Mouse (Mus musculus) limb, embryonic 15.5 days (tissue): ENCODE measurements around the gene Zdhhc22. TPM values are rescaled to one million over a fixed set of nuclear protein-coding genes. Genes with fewer than 3 reads are reported as not detected.

ENCODE experiments used
- ATAC-seq: fragments of 200-750 bp; cut with Nextera tagmentation; 2 replicates; pipeline ENCODE4 v1.8.0; 2017; ENCODE audit warnings: low read depth, moderate TSS enrichment; ENCODE audit not compliant: insufficient number of reproducible peaks, low FRiP score, low TSS enrichment
- H3K27ac ChIP-seq: fragments of 300-500 bp; sonication (generic); 2 replicates; pipeline ENCODE4 v1.5.1; 2015; ENCODE audit warnings: moderate library complexity, mild to moderate bottlenecking, inconsistent platforms
- H3K27me3 ChIP-seq: fragments of 300-500 bp; sonication (generic); 2 replicates; pipeline ENCODE4 v1.6.1; 2015; ENCODE audit warnings: inconsistent platforms
- H3K36me3 ChIP-seq: fragments of 300-500 bp; sonication (generic); 2 replicates; pipeline ENCODE4 v1.6.1; 2015; ENCODE audit warnings: inconsistent platforms
- H3K4me1 ChIP-seq: fragments of 300-500 bp; sonication (generic); 2 replicates; pipeline ENCODE4 v1.6.1; 2015; ENCODE audit warnings: inconsistent platforms
- H3K4me2 ChIP-seq: fragments of 300-500 bp; sonication (generic); 2 replicates; pipeline ENCODE4 v1.6.1; 2015; ENCODE audit warnings: mild to moderate bottlenecking, inconsistent platforms
- H3K4me3 ChIP-seq: fragments of 300-500 bp; sonication (generic); 2 replicates; pipeline ENCODE4 v1.5.1; 2015; ENCODE audit warnings: mild to moderate bottlenecking, inconsistent platforms
- H3K9ac ChIP-seq: fragments of 300-500 bp; sonication (generic); 2 replicates; pipeline ENCODE4 v1.6.1; 2015; ENCODE audit warnings: inconsistent platforms
- H3K9me3 ChIP-seq: fragments of 300-500 bp; sonication (generic); 2 replicates; pipeline ENCODE4 v1.6.1; 2016; ENCODE audit warnings: inconsistent platforms
- WGBS: fragments of 180-500 bp; shearing (Covaris S2); methylation state at CpG from one replicate; pipeline ENCODE4 v1.1.7; 2015; 5-methylcytosine and 5-hydroxymethylcytosine counted together
- polyA plus RNA-seq: library from polyadenylated mRNA; unstranded; fragments of >200 nt; fragmentation: Nextera tagmentation; extraction: Ambion mirVana; gene quantifications from 2 replicates; pipeline ENCODE4 v1.2.1, GENCODE M21; 2015

Gene Zdhhc22
- polyA plus RNA-seq, 1 experiment from 2014 or later: not detected

DNA sequence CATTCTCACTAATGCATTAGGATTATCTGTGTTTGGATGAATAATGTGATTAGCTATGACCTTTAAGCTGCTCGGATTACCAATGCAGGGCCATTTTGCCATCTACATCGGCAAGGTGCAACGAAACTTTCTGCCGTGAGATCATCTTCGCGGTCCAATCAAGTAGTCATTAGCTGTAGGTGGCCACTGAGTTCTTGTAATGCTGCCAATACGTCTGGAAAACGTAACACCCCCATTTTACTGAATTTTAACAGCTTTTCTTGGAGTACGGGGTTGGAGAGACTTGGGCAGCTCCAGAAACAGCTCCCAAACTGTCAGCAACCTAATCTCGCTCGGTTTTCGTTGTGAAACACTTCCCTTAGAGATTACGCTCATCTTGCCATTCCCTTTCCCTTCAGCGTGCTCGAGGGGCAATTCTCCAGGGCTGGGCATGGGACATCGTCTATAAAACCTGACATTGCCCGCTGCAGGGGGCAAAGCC is 43.9 kb downstream of the Zdhhc22 start:
- ATAC-seq: no peak
- WGBS: 1% methylated on average over 17 of the region's 17 CpGs

DNA sequence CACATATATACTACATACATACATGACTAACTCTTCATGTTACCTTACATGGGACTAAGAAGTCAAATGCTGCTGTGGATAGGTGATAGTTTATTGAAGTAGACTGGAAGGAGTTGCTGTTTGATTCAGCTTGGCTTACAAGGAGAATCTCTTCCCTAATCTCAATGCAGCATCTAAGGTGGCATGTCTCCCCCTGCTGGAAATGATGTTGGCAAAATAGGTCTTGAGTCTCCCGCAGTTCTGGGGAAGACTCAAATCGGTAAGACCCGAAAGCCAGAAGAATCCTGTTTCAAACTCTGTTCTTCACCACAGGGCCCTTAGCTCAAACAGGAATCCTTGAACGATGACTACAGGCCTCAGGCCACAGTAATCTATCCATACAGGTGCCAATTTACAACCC is 45.1 kb downstream of the Zdhhc22 start:
- Histone ChIP-seq H3K9ac (no peak overlapping the region), H3K4me1 (peaks cover 26% of the 10 kb centered on the region), H3K9me3 (no peaks in the 10 kb centered on the region), H3K27me3 (no peaks in the 10 kb centered on the region), H3K4me3 (no peak overlapping the region), H3K4me2 (no peak overlapping the region), H3K36me3 (no peaks in the 10 kb centered on the region), H3K27ac (no peak overlapping the region)
- ATAC-seq: no peak
- under 1% methylated on average over 4 of the region's 4 CpGs for WGBS

More for the DNA sequence above, 43.9 kb downstream of the Zdhhc22 start:
- peak overlapping the region; percentile 97 for H3K27ac ChIP-seq
- H3K4me2 ChIP-seq: peak overlapping the region; percentile 80
- H3K27me3 ChIP-seq: no peaks in the 10 kb centered on the region
- no peaks in the 10 kb centered on the region for H3K9me3 ChIP-seq
- peak overlapping the region; percentile 64 for H3K4me3 ChIP-seq
- H3K36me3 ChIP-seq: 0 out of 2 replicates have a peak, but pooled peaks cover 2% of the 10 kb centered on the region
- H3K9ac ChIP-seq: peak overlapping the region; percentile 70
- peaks cover 26% of the 10 kb centered on the region for H3K4me1 ChIP-seq

- H3K9ac ChIP-seq: no peak overlapping the region
- peaks cover 14% of the 10 kb centered on the region for H3K4me1 ChIP-seq
- 90% methylated on average over 8 of the region's 8 CpGs for WGBS
- no peaks in the 10 kb centered on the region for H3K27me3 ChIP-seq
- no peak overlapping the region for H3K4me3 ChIP-seq
- H3K27ac ChIP-seq: no peak overlapping the region
- no peaks in the 10 kb centered on the region for H3K9me3 ChIP-seq
- no peak overlapping the region for H3K4me2 ChIP-seq
- H3K36me3 ChIP-seq: no peaks in the 10 kb centered on the region
- ATAC-seq: no peak
Measured at GRCm38 (mm10) chr12:86943421-86943820, 46.8 kb downstream of the Zdhhc22 start.

DNA sequence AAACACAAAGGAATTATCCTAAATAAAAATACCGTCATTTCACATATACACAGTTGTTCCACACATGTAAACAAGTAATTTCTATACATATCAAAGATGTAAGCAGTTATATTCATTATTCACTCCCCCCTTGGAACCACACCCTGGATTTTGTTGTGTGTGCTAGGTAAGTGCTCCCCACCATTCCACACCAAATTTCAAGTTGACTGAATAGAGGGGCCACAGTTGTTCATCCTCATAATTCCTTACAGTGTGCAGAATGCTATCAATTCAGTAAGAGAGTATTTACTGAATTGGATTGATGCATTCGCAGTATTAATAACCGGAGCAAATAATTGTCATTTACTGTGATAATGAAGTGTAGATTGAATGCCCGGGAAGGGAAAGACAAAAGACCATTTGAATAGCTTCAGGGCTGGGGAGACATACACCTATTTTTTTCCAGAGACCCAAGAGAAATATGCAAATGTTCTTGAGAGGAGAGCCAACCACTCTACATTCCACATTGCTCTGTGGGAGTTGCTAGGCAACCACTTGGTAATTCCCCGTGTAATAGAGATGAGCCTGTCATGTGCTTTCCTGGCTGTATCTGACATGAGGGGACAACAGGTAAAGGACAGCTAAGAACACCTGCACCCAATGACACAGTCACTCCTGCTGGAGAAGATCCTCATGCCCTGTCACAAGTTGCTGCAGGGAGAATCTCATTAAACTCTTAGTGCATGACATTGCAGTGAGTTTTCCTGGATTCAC is 48.3 kb downstream of the Zdhhc22 start:
- H3K9ac ChIP-seq: no peak overlapping the region
- 57% methylated on average over 5 of the region's 5 CpGs for WGBS
- H3K27me3 ChIP-seq: no peaks in the 10 kb centered on the region
- H3K9me3 ChIP-seq: no peaks in the 10 kb centered on the region
- H3K4me2 ChIP-seq: no peak overlapping the region
- no peak for ATAC-seq
- no peak overlapping the region for H3K27ac ChIP-seq
- no peak overlapping the region for H3K4me3 ChIP-seq
- no peaks in the 10 kb centered on the region for H3K36me3 ChIP-seq
- H3K4me1 ChIP-seq: peaks cover 6% of the 10 kb centered on the region; the same call in 1 of the 2 replicates

- Histone ChIP-seq H3K9ac (no peak overlapping the region), H3K4me1 (peaks cover 4% of the 10 kb centered on the region; the same call in 1 of the 2 replicates), H3K27me3 (no peaks in the 10 kb centered on the region), H3K36me3 (no peaks in the 10 kb centered on the region), H3K4me3 (no peak overlapping the region), H3K4me2 (no peak overlapping the region), H3K9me3 (no peaks in the 10 kb centered on the region), H3K27ac (no peak overlapping the region)
- ATAC-seq: no peak
- WGBS: 44% methylated on average over 11 of the region's 11 CpGs
Measured at GRCm38 (mm10) chr12:86941173-86941572, 49.1 kb downstream of the Zdhhc22 start.

- no peaks in the 10 kb centered on the region for H3K9me3 ChIP-seq
- 74% methylated on average over 9 of the region's 9 CpGs for WGBS
- H3K4me1 ChIP-seq: no peaks in the 10 kb centered on the region; the same call in 1 of the 2 replicates
- no peak for ATAC-seq
- H3K4me2 ChIP-seq: no peak overlapping the region
- no peak overlapping the region for H3K9ac ChIP-seq
- no peaks in the 10 kb centered on the region for H3K36me3 ChIP-seq
- no peak overlapping the region for H3K27ac ChIP-seq
- no peak overlapping the region for H3K4me3 ChIP-seq
- no peaks in the 10 kb centered on the region for H3K27me3 ChIP-seq
Measured at GRCm38 (mm10) chr12:86938571-86938970, 51.7 kb downstream of the Zdhhc22 start.

DNA sequence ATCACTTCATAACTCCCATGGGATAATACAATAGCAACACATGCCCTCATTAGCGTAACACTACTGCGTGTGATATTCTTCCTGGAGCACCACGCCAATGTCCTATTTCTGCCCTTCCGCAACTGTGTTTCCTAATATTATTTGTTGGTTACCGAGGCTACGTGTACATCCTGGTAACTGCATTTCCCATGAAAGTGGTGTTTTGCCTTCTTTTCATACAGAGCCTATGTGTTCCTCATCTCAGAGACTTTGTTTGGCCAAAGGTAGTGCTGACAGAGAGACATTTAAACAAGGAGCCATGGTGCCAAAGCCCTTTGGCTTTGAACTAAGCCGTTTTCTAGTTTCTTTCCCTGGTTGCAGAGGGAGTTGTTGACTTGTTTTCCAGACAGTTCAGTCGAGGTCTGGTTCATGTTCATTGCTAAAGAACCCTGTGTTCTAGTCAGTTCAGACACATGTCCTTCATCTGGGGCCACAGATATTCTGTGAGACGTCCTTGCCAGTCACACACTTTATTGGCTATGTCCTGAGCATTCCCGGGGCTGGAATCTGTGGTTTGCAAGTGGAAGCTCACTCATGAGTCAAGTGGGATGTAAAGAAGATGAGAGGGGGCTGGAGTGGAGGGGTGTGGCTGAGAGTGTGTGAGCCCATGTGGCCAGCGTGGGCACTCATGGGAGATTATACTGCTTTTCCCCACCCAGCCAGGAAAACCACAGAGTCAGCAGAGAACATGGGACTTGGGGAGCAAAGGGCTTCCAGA is 53.5 kb downstream of the Zdhhc22 start:
- no peak overlapping the region for H3K27ac ChIP-seq
- H3K9ac ChIP-seq: no peak overlapping the region
- no peaks in the 10 kb centered on the region for H3K27me3 ChIP-seq

DNA sequence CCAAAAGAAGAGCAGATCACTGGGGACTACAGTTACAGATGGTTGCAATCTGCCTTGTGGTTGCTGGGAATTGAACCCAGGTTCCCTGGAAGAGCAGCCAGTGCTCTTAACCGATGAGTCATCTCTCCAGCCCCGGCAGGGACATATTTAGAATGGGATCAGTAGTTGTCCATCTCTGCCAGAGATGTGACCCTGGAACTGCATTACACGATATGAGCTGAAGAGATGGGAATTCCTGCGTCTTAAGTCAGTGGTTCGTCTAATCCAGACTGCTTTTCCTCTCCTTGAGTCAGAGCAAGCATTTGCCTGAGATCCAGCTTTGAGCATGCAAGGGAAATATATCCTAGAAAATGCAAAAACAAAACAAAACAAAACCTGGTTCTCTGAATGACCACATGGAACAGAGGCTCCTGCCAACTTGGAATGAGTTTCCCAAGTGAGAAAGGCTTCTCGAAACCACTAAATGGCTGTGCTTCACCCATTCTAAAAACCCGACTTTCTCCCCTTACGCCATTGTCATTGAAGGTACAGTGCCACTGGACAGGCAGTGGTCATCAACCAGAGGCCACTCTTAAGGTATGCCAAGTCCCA is 54.4 kb downstream of the Zdhhc22 start:
- H3K36me3 ChIP-seq: no peaks in the 10 kb centered on the region
- H3K4me1 ChIP-seq: peaks cover 10% of the 10 kb centered on the region
- H3K27ac ChIP-seq: no peak overlapping the region
- WGBS: 71% methylated on average over 8 of the region's 8 CpGs
- no peaks in the 10 kb centered on the region for H3K27me3 ChIP-seq
- H3K4me3 ChIP-seq: no peak overlapping the region
- no peaks in the 10 kb centered on the region for H3K9me3 ChIP-seq
- no peak overlapping the region for H3K9ac ChIP-seq
- ATAC-seq: no peak
- no peak overlapping the region for H3K4me2 ChIP-seq

More for the DNA sequence above, 53.5 kb downstream of the Zdhhc22 start:
- ATAC-seq: no peak
- 69% methylated on average over 11 of the region's 11 CpGs for WGBS
- H3K4me3 ChIP-seq: no peak overlapping the region
- peaks cover 8% of the 10 kb centered on the region for H3K4me1 ChIP-seq
- H3K36me3 ChIP-seq: no peaks in the 10 kb centered on the region
- no peak overlapping the region for H3K4me2 ChIP-seq
- no peaks in the 10 kb centered on the region for H3K9me3 ChIP-seq

DNA sequence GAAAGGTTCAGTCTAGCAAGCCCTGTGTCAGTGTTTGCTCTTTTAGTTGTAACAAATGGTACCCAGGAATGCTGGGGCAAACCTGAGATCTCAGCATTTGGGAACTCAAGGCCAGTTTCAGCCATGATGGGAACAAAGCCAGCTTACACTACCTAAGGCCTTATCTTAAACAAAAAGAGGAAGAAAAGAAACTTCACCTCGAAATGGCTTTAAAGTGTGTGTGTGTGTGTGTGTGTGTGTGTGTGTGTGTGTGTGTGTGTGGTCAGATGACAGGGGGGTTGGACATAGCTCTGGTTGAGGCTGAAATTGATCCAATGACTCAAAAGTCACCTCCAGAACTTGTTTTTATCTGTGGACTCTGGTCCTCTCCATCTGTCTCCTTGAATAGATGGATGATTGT is 55.5 kb downstream of the Zdhhc22 start:
- Histone ChIP-seq H3K27ac (no peak overlapping the region), H3K9ac (no peak overlapping the region)
- no peak for ATAC-seq

DNA sequence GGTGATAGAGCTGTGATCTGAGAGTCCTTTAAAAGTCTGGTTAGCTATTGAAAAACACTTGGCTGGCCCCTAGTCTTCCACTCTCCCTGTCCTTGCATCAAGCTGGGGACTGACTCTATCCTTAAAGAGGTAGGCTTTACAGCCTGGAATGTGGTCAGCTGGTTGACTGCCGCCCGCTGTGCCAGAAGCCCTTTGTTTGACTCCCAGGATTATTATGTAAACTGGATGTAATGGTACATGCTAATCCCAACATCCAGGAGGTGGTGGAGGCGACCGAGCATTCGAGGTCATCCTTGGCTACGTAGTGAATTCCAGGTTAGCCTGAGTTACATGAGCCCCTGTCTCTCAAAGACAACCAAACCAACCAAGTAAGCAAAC is 57.7 kb downstream of the Zdhhc22 start:
- Histone ChIP-seq H3K27ac (no peak overlapping the region), H3K9me3 (no peaks in the 10 kb centered on the region), H3K4me1 (peaks cover 10% of the 10 kb centered on the region), H3K4me2 (no peak overlapping the region), H3K9ac (no peak overlapping the region), H3K4me3 (no peak overlapping the region), H3K36me3 (no peaks in the 10 kb centered on the region), H3K27me3 (no peaks in the 10 kb centered on the region)
- no peak for ATAC-seq
- 33% methylated on average over 6 of the region's 6 CpGs for WGBS

More for the DNA sequence above, 55.5 kb downstream of the Zdhhc22 start:
- WGBS: 73% methylated on average over 1 of the region's 1 CpGs
- Histone ChIP-seq H3K9me3 (no peaks in the 10 kb centered on the region), H3K36me3 (no peaks in the 10 kb centered on the region), H3K4me2 (no peak overlapping the region), H3K27me3 (no peaks in the 10 kb centered on the region), H3K4me3 (no peak overlapping the region), H3K4me1 (peaks cover 10% of the 10 kb centered on the region)

DNA sequence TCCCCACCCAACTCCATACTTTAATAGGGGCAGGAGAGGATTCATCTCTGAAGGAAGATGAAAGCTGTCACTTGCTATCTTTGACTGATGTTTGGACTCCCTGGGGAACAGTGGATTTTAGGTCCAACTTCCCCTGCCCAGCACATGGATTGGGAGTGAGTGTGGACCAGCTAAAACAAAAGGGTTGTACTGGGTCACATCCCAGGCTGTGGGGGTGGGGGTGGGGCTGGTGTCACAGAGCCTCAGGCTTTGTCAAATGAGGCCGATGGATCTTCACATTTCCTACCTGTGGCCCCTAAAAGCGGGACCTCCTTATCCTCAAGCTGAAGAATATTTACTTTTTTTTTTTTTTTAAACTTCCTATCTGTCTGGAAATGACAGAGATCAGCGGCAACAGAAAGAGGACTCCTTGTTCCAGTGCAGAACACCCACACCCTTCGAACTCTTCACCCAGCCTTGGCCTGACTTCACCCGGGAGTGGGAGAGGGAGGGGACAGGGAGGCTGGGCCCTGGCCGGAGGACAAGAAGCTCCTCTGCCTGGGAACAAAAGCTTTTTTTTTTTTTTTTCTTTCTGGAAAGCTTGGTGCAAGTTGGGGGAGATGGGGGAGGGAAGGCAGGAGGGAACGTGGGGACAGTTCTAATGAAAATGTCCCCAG is 58.2 kb downstream of the Zdhhc22 start:
- no peaks in the 10 kb centered on the region for H3K27me3 ChIP-seq
- no peak overlapping the region for H3K9ac ChIP-seq
- no peaks in the 10 kb centered on the region for H3K9me3 ChIP-seq
- H3K27ac ChIP-seq: no peak overlapping the region
- no peak for ATAC-seq
- no peaks in the 10 kb centered on the region for H3K36me3 ChIP-seq
- no peak overlapping the region for H3K4me3 ChIP-seq
- H3K4me1 ChIP-seq: peaks cover 10% of the 10 kb centered on the region
- 20% methylated on average over 7 of the region's 7 CpGs for WGBS
- H3K4me2 ChIP-seq: no peak overlapping the region
